Mouse (Mus musculus): ENCODE measurements at regions not wholly inside any gene's neighbourhood (a gene's known extent, or its start where the extent isn't known, plus 50 kb on each side); places are given as distances from the start of the nearest gene placed in this dataset.

DNA sequence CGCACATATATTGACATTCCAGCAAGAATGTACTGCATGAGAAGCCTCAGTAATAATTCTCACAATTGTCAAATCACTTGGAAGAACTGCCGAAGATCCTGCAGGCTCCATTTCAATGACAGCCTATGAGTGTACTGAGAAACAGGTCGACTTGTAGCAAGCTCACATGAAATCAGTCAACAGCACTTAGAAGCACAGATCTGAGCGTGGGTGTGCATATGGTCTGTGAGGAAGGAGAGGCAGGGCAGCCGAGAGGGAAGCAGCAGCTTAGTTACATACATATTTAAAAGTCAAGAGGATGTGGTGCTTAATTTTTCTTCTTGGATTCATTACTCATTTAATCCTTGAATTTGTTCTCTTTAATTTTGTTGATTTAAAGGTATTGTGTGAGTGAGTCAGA lies 967.4 kb upstream of the Epha7 start:
- DNase-seq = no peak

DNA sequence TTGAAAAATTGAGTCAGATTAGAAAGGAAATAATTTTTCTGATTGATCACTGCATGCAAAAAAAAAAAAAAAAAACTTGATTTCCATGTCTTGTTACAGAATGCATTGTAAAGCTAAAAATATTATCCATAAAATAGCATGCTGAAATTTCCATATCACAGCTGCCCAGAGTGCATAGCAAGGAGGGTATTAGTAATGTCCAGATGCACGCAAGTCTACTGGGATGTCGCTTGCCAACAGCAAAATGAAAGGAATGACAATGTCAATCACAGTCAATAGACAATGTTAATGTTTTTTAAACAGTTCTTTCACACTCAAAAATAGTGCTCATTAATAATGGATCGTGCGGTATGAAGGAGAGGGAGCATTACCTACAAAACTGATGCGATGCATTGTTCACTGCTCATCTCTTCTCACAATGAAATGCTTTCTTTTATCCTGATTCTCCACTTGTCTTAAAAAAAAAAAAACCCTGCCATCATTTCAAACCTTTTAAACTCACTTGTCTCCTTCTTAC lies 966.8 kb upstream of the Epha7 start:
- TF ChIP-seq EP300 (IDR thresholded peaks at IDR 0.05; ENCODE audit: low read depth) (no peak), CTCF (IDR thresholded peaks at IDR 0.05; ENCODE audit: low read depth) (no peak)
- no peaks in the 10 kb centered on the region for H3K9me3 ChIP-seq (ENCODE audit: low read length)
- no peak for ATAC-seq
- H3K4me2 ChIP-seq (ENCODE audit: low read depth, low read length) = no peak overlapping the region
- H3K9ac ChIP-seq (replicated peaks) = no peak overlapping the region
- no peaks in the 10 kb centered on the region for H3K27me3 ChIP-seq (ENCODE audit: insufficient read depth, low read length)
- no peaks in the 10 kb centered on the region for H3K36me3 ChIP-seq (replicated peaks; ENCODE audit: insufficient read depth, low read length)
- H3K27ac ChIP-seq (ENCODE audit: low read depth) = no peak overlapping the region
- H3K4me3 ChIP-seq (ENCODE audit: low read depth, low read length) = no peak overlapping the region
- WGBS (ENCODE audit: insufficient replicate concordance) = 90% methylated on average over 5 of the region's 5 CpGs
- DNase-seq = no peak
- H3K4me1 ChIP-seq (ENCODE audit: insufficient read depth) = no peaks in the 10 kb centered on the region

More for the DNA sequence above, 967.4 kb upstream of the Epha7 start:
- WGBS (ENCODE audit: insufficient replicate concordance) = 56% methylated on average over 5 of the region's 5 CpGs
- H3K36me3 ChIP-seq (replicated peaks; ENCODE audit: insufficient read depth, low read length) = no peaks in the 10 kb centered on the region
- no peak overlapping the region for H3K9ac ChIP-seq (replicated peaks)
- TF ChIP-seq EP300 (IDR thresholded peaks at IDR 0.05; ENCODE audit: low read depth) = no peak
- no peak overlapping the region for H3K27ac ChIP-seq (ENCODE audit: low read depth)
- no peak overlapping the region for H3K4me3 ChIP-seq (ENCODE audit: low read depth, low read length)
- no peaks in the 10 kb centered on the region for H3K27me3 ChIP-seq (ENCODE audit: insufficient read depth, low read length)
- no peak overlapping the region for H3K4me2 ChIP-seq (ENCODE audit: low read depth, low read length)
- no peaks in the 10 kb centered on the region for H3K9me3 ChIP-seq (ENCODE audit: low read length)
- H3K4me1 ChIP-seq (ENCODE audit: insufficient read depth) = no peaks in the 10 kb centered on the region
- ATAC-seq = no peak

DNA sequence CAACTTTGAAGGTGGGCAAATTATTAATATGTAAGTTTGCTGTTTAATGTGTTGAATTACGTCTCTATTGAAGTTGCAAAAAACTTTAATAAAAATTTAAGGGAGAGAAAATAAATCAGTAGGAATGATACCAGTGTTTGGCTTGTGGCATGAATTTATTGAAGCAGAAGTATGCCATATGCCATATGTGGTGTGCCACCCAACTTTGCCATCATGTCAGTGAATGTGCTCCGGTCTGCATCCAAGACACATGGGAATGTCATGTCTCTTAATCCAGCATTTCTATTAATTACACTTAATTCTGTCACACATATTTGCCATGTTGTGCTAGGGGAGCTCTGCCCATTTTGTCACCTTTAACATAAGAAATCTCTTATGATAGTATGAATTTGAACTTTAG lies 956.8 kb upstream of the Epha7 start:
- Histone ChIP-seq H3K9ac (replicated peaks) (no peak overlapping the region), H3K36me3 (replicated peaks; ENCODE audit: insufficient read depth, low read length) (no peaks in the 10 kb centered on the region), H3K4me1 (ENCODE audit: insufficient read depth) (no peaks in the 10 kb centered on the region), H3K27ac (ENCODE audit: low read depth) (no peak overlapping the region), H3K27me3 (ENCODE audit: insufficient read depth, low read length) (no peaks in the 10 kb centered on the region), H3K4me2 (ENCODE audit: low read depth, low read length) (no peak overlapping the region), H3K9me3 (ENCODE audit: low read length) (no peaks in the 10 kb centered on the region), H3K4me3 (ENCODE audit: low read depth, low read length) (no peak overlapping the region)
- ATAC-seq (no peak), DNase-seq (no peak)
- WGBS (ENCODE audit: insufficient replicate concordance) = 73% methylated on average over 2 of the region's 2 CpGs
- TF ChIP-seq EP300 (IDR thresholded peaks at IDR 0.05; ENCODE audit: low read depth) (no peak), CTCF (IDR thresholded peaks at IDR 0.05; ENCODE audit: low read depth) (no peak)

DNA sequence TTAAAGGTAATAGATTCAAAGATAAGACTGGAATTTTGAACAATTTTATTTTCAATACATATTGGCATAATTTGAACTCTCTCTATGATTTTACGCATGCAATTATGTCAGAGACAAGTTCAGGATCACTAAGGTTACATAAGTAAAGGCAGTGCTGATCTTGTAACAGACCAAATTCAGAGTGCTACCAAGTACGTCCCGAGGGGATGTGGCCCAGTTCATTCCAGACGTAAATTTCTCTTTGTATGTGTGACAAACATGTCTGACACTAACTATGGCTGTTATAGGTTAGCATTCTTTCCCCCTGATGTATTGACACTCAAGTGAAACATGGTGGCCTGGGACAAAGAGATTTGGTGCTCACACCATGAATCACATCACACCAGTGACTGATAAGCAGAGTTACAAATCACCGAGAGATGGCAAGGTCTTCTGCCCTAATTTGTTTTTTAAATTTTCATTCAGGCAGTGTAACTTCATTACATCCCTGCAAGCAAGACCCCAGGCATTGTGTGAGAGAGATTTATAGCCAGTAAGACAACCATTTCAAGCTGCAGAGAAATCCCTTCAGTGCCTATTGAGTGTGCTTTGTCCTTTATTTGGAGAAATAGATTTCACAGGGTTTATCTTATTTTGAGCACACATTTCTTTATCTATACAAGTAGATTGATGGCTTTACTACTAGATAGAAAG lies 925.5 kb upstream of the Epha7 start:
- TF ChIP-seq EP300 (IDR thresholded peaks at IDR 0.05; ENCODE audit: low read depth) (no peak), CTCF (IDR thresholded peaks at IDR 0.05; ENCODE audit: low read depth) (no peak)
- 82% methylated on average over 5 of the region's 5 CpGs for WGBS (ENCODE audit: insufficient replicate concordance)
- no peaks in the 10 kb centered on the region for H3K27me3 ChIP-seq (ENCODE audit: insufficient read depth, low read length)
- H3K36me3 ChIP-seq (replicated peaks; ENCODE audit: insufficient read depth, low read length) = no peaks in the 10 kb centered on the region
- no peaks in the 10 kb centered on the region; the same call in 1 of the 2 replicates for H3K9me3 ChIP-seq (ENCODE audit: low read length)
- H3K4me1 ChIP-seq (ENCODE audit: insufficient read depth) = no peaks in the 10 kb centered on the region
- H3K4me2 ChIP-seq (ENCODE audit: low read depth, low read length) = no peak overlapping the region
- ATAC-seq (no peak), DNase-seq (no peak)
- H3K27ac ChIP-seq (ENCODE audit: low read depth) = no peak overlapping the region
- no peak overlapping the region for H3K4me3 ChIP-seq (ENCODE audit: low read depth, low read length)
- no peak overlapping the region for H3K9ac ChIP-seq (replicated peaks)

DNA sequence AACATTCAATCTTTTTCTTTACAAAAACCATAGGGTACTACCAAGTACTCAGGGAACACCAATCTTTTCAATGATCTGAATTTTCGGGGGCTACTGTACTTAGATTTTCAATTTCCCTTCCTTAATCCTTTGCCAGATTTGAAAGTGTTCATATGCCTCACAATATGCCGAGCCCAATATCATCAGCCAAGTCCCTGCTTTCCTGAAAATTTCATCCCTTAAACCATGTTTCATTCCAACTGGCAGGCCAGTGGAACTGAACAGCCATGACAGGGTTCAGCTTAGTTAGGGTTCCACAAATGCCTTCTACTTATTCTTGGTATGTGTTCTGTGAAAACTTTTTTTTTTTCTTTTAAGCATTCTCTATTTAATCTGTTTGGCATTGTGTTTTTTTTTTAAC lies 916.5 kb upstream of the Epha7 start:
- Histone ChIP-seq H3K36me3 (replicated peaks; ENCODE audit: insufficient read depth, low read length) (no peaks in the 10 kb centered on the region), H3K9me3 (ENCODE audit: low read length) (no peaks in the 10 kb centered on the region), H3K27ac (ENCODE audit: low read depth) (no peak overlapping the region), H3K4me2 (ENCODE audit: low read depth, low read length) (no peak overlapping the region), H3K9ac (replicated peaks) (no peak overlapping the region), H3K4me3 (ENCODE audit: low read depth, low read length) (no peak overlapping the region), H3K4me1 (ENCODE audit: insufficient read depth) (no peaks in the 10 kb centered on the region), H3K27me3 (ENCODE audit: insufficient read depth, low read length) (no peaks in the 10 kb centered on the region)
- ATAC-seq (no peak), DNase-seq (no peak)
- 57% methylated on average over 2 of the region's 2 CpGs for WGBS (ENCODE audit: insufficient replicate concordance)
- no peak for TF ChIP-seq EP300 (IDR thresholded peaks at IDR 0.05; ENCODE audit: low read depth)
- TF ChIP-seq CTCF (IDR thresholded peaks at IDR 0.05; ENCODE audit: low read depth) = no peak

DNA sequence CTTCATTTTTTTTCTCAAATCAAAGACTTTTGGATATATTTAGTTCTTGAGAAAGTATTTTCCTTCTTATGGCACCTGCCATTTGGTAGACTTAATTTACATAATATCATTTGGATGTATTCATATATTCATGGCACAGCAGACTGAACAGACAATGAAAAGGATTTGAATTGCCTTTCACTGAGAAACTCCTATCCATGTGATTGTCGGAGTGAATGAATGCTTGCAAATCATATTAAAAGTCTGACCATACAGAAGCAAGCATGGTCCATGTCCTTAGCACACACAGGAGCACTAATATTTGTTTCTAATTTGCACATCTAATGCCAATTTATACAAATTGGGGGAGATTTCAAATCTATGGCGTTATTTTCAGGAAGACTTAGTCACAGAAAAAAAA lies 867.6 kb upstream of the Epha7 start:
- Histone ChIP-seq H3K9ac (replicated peaks) (no peak overlapping the region), H3K27ac (ENCODE audit: low read depth) (no peak overlapping the region), H3K4me2 (ENCODE audit: low read depth, low read length) (no peak overlapping the region), H3K27me3 (ENCODE audit: insufficient read depth, low read length) (no peaks in the 10 kb centered on the region), H3K4me3 (ENCODE audit: low read depth, low read length) (no peak overlapping the region), H3K4me1 (ENCODE audit: insufficient read depth) (no peaks in the 10 kb centered on the region), H3K9me3 (ENCODE audit: low read length) (no peaks in the 10 kb centered on the region), H3K36me3 (replicated peaks; ENCODE audit: insufficient read depth, low read length) (no peaks in the 10 kb centered on the region)
- no peak for TF ChIP-seq CTCF (IDR thresholded peaks at IDR 0.05; ENCODE audit: low read depth)
- TF ChIP-seq EP300 (IDR thresholded peaks at IDR 0.05; ENCODE audit: low read depth) = no peak
- ATAC-seq (no peak), DNase-seq (no peak)
- WGBS (ENCODE audit: insufficient replicate concordance) = 67% methylated on average over 2 of the region's 2 CpGs

All from liver, postnatal 0 days (tissue).